Mouse (Mus musculus) liver, postnatal 0 days (tissue): Measurements from ENCODE around the gene Plpp7.

Experiments used
- CTCF ChIP-seq: sonication (generic); IDR thresholded peaks from 2 replicates; pipeline ENCODE4 v1.5.1; 2016; ENCODE audit warnings: antibody characterized with exemption, low read depth
- EP300 ChIP-seq: IDR thresholded peaks from 2 replicates; pipeline ENCODE4 v1.6.1; 2016; ENCODE audit warnings: antibody characterized with exemption, low read depth, mild to moderate bottlenecking

- no peak for TF ChIP-seq CTCF
- no peak for TF ChIP-seq EP300
Observed at GRCm38 (mm10) chr2:32153791-32154119, 58.4 kb downstream of the Plpp7 start.
